Mouse (Mus musculus) erythroblast, embryonic 14.5 days (primary cell): ENCODE data around the gene Mrps18b. TPM values are rescaled to one million over a fixed set of nuclear protein-coding genes. Genes with fewer than 3 reads are reported as not detected.
A peak's percentile ranks its signal among the peaks of the same experiment; 100 is the strongest.

Experiments
- H3K27me3 ChIP-seq: 2 replicates; pipeline ENCODE4 v1.6.1; 2012; ENCODE audit warnings: inconsistent platforms; ENCODE audit not compliant: control insufficient read depth
- H3K36me3 ChIP-seq: 2 replicates; pipeline ENCODE4 v1.6.1; 2012; ENCODE audit warnings: mild to moderate bottlenecking, inconsistent platforms; ENCODE audit not compliant: control insufficient read depth
- H3K4me1 ChIP-seq: 2 replicates; pipeline ENCODE4 v1.6.1; 2012; ENCODE audit warnings: inconsistent platforms; ENCODE audit not compliant: control insufficient read depth
- H3K4me3 ChIP-seq: replicated peaks from 2 replicates; pipeline ENCODE3; 2012; ENCODE audit warnings: moderate library complexity, mild to moderate bottlenecking, inconsistent platforms
- H3K9me3 ChIP-seq: 2 replicates; pipeline ENCODE4 v1.6.1; 2012; ENCODE audit warnings: low read length, inconsistent platforms, mixed read lengths; ENCODE audit not compliant: control insufficient read depth
- GATA1 ChIP-seq: IDR thresholded peaks from 2 replicates; pipeline ENCODE4 v1.6.1; 2012; ENCODE audit warnings: low read length, inconsistent platforms, mixed read lengths
- TAL1 ChIP-seq: IDR thresholded peaks from 3 replicates; pipeline ENCODE4 v1.6.1; 2012; ENCODE audit warnings: low read length, inconsistent platforms, mixed read lengths
- polyA plus RNA-seq: library from polyadenylated mRNA; stranded (reverse); fragments of >175 nt; gene quantifications from 2 replicates; pipeline ENCODE4 v1.2.3, GENCODE M21; 2012

Mrps18b gene
- polyA plus RNA-seq, 1 experiment: 0.85 TPM

DNA sequence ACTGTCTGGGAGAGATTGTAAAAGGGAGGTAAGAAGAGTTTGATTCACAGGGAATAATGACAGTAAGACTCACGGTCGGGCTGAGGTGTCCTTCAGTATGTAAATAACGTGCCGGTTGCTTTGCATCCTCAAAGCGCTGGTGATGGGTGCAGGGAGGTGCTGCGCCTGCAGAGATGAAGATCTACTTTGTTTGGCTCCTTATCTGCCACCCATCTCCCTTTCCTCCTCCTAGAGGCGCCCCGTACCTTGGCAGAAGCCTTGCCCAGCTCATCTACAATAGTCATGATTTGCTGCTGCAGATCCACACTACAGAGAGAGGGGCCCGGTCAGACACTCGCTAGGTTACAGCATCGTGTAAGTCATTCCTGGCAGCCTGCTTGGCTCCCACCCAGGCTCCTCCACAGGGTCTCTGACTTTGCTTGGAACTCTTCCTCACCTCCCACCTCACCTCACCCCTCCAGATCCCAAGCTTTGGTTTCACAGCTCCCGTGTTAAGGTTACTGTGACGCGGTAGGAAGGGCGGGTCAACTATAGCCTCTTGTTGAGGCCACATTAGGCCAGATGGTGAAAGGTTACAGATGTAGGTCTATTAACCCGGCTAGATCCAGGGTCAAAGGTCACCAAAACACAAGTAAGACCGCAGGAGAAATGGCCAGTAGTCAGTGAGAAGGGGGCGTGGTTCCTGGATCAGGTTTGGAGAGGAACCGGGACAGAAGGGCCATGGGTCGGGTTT is 6.8 kb downstream of the Mrps18b start:
- no peaks in the 10 kb centered on the region for H3K9me3 ChIP-seq
- TF ChIP-seq GATA1 (no peak), TAL1 (no peak)
- peak overlapping the region; percentile 76 for H3K4me3 ChIP-seq
- H3K4me1 ChIP-seq: peaks cover 45% of the 10 kb centered on the region
- peaks cover 63% of the 10 kb centered on the region for H3K36me3 ChIP-seq
- no peaks in the 10 kb centered on the region for H3K27me3 ChIP-seq

DNA sequence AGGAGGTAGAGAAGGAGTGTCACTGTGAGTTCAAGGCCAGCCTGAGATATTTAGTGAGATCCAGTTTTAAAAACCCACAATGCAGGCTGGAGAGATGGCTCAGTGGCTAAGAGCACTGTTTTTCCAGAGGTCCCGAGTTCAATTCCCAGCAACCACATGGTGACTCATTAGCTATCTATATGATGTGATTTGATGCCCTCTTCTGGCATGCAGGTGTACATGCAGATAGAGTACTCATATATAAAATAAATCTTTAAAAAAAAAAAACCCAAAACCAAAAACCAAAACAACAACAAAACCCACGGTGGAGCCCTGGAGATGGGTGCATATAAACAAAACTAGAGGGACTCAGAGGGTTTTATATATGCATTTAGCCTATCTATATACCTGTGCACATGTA is 8.6 kb downstream of the Mrps18b start:
- no peak for TF ChIP-seq GATA1
- no peak for TF ChIP-seq TAL1
- Histone ChIP-seq H3K27me3 (no peaks in the 10 kb centered on the region), H3K4me1 (peaks cover 32% of the 10 kb centered on the region), H3K36me3 (peaks cover 57% of the 10 kb centered on the region), H3K9me3 (no peaks in the 10 kb centered on the region), H3K4me3 (no peak overlapping the region)

DNA sequence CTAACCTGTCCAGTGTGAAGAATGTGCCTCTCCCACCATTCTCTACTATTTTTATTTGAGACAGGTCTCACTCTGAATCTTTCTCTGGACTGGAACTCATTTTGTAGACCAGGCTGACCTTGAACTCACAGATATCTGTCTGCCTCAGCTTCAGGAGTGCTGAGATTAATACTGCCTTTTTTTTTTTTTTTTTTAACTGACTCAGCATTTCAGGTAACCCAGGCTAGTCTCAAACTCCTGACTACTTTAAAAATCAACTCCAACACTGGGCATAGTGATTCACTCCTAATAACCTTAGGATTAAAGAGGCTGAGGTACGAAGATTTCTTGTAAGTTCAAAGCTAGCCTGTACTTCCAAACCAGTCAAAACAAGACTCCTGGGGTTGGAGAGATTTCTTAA is 10.6 kb downstream of the Mrps18b start:
- Histone ChIP-seq H3K4me3 (no peak overlapping the region), H3K27me3 (no peaks in the 10 kb centered on the region), H3K9me3 (no peaks in the 10 kb centered on the region), H3K36me3 (peaks cover 40% of the 10 kb centered on the region), H3K4me1 (peaks cover 27% of the 10 kb centered on the region)
- TF ChIP-seq GATA1 (no peak), TAL1 (no peak)

DNA sequence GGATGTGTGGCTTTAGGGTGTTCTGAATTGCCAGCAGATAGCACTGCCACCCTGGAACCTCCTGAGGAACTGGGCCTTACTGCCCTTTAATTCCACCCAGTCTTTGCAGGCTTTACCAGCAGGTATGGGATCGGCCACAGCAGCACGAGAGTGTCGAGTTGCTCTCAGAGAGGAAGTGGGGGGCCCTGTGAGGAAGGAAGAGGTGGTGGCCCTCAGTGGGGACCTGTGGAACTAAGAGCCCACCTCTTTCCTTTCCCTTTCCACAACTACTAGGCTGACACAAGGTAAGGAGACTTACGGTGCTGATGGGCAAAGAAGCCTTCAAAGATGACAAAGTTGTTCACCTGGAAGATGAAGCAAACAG is 12.2 kb downstream of the Mrps18b start:
- Histone ChIP-seq H3K36me3 (peaks cover 38% of the 10 kb centered on the region), H3K9me3 (no peaks in the 10 kb centered on the region), H3K4me1 (peaks cover 21% of the 10 kb centered on the region), H3K4me3 (no peak overlapping the region), H3K27me3 (no peaks in the 10 kb centered on the region)
- TF ChIP-seq TAL1 (no peak), GATA1 (no peak)

DNA sequence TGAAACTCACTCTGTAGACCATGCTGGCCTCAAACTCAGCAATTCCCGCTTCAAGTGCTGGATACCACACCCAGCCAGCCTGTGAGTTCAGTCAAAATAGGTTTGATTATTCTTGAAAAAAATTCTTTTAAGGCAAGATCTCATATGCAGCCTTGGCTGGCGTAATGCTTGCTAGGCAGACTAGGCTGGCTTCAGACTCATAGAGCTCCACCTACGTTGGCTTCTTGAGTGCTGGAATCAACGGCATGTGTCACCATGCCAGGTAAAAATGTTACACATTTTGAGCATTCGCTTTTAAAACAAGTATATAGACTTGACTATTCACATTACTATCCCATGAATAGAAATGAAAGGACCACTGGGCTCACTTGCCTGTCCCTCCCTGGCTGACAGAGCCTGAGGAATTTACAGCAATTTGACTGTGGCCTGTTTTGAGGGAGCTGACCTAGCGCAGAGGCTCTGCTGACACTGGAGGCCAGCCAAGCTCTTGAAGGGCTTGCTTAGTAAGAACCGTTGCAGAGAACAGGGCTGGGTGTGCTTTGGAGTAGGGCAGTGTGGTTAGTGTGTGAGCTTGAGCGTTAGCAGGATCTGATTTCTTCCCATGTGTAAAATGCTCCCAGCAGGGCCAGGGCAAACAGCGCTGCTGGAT is 12.7 kb downstream of the Mrps18b start:
- TF ChIP-seq GATA1 (no peak), TAL1 (no peak)
- Histone ChIP-seq H3K9me3 (no peaks in the 10 kb centered on the region), H3K4me1 (peaks cover 18% of the 10 kb centered on the region)

DNA sequence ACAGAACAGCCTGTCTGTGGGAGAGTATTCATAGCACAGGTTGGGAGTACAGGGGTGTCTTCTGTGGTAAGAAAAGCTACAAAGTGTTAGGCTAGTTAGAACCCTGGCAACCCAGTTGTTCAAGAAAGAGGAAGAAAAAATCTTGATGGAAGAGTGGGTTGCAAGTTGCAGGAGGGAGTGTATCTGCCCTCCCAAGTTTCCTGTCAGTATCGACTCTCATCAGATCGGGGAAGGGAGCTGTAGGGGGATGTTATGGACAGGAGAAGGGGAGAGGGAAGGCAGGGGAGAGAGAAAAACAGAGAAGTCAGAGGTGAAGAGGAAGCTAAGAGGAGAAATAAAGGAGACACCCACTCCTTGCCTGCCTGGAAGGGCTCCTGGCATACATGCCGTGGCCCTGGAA is 15.6 kb downstream of the Mrps18b start:
- no peaks in the 10 kb centered on the region for H3K27me3 ChIP-seq
- TF ChIP-seq TAL1: no peak
- TF ChIP-seq GATA1: no peak
- H3K4me1 ChIP-seq: peaks cover 40% of the 10 kb centered on the region
- no peaks in the 10 kb centered on the region for H3K9me3 ChIP-seq
- peaks cover 25% of the 10 kb centered on the region for H3K36me3 ChIP-seq
- H3K4me3 ChIP-seq: no peak overlapping the region

More for the DNA sequence above, 12.7 kb downstream of the Mrps18b start:
- Histone ChIP-seq H3K4me3 (no peak overlapping the region), H3K27me3 (no peaks in the 10 kb centered on the region), H3K36me3 (peaks cover 36% of the 10 kb centered on the region)

DNA sequence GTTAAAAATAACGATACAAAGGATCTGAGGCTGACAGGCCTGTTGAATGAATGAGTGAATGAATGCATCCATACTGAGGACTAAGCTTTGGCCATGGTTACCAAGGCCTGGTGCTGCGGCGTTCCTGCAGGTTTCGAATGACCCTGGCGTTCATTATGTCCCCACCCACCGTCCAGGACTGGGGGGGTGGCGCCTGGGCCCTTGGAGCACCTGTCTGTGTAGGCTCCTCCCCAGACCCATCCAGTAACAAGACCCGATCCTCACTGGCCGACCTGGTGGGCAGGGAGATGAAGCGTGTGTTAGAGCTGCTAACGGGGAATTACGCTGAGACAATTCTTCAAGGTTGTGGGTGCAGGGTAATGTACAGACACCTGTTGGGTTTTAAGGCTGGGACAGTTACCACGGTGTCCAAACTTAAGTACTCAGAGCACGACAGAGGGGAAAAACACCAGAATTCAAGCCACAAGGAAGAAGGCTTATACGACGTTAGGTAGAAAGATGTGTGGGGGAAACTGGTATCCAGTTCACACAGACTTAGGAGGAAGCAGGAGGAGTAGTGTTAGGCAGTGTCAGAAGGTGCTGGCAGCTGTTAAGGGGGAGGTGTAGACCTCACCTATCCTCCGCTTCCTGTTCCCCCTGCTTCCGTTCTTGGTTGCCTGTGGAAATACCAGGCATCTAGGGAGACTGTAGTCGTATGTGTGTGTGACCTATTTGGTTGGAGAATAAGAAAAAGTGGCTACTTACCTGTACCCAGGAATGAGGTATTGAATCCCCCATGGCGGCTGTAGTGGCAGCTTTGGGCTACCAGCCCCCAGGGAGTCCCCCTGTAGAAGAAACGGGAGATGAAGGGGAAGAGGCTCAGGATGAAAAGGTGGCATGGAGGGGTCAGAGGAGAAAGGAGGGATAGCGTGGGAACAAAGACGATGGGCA is 18.3 kb downstream of the Mrps18b start:
- H3K4me1 ChIP-seq: peaks cover 43% of the 10 kb centered on the region
- H3K9me3 ChIP-seq: no peaks in the 10 kb centered on the region
- H3K36me3 ChIP-seq: peaks cover 32% of the 10 kb centered on the region
- peak overlapping the region; percentile 91 for H3K4me3 ChIP-seq
- no peak for TF ChIP-seq GATA1
- TF ChIP-seq TAL1: no peak
- no peaks in the 10 kb centered on the region for H3K27me3 ChIP-seq

DNA sequence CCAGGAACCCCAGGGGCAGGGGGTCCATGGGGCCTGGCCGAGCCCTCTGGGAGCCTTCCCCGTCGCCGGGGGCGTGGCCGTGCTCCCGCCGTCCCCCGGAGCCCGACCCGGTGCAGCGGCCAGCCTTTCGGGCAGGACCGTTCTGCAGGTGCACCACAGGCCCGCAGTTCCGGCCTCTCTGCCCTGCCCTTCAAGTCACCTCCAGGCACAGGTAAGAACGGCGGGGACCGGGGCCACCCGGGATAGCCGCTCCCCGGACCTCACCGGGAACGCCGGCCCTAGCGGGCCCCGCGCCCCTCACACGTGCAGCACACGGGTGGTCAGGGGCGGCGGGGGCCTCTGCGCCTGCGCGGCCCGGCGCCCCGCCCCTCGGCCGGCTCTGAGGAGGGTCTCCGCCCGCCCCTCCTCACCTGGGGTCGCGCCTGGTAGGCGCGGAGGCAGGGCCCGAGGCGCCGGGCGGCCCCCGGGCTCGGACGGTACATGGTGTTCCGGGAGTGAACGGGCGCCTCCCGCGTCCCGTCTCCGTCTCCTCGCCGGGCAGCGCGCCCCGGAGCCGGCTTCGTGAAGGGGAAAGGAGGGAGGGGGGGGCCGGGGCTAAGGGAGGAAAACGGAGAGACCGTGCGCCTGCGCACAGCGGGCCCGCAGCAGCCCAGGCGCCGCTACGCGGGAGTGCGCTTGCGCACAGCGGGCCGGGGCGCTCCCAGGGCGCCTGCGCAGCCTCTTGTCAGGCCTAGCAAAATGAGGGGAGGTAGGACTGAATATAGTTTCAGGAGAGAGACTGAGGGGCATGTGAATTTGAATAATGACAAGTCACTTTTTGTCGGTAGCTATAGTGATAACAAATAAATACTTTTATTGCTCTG is 19.2 kb downstream of the Mrps18b start, which contains the start of gene 2310061I04Rik:
2310061I04Rik (minus strand) TSS at position 651 of the 863 bp plus-strand sequence.
- Histone ChIP-seq H3K36me3 (peaks cover 37% of the 10 kb centered on the region), H3K9me3 (no peaks in the 10 kb centered on the region), H3K4me1 (peaks cover 43% of the 10 kb centered on the region), H3K27me3 (no peaks in the 10 kb centered on the region), H3K4me3 (peak within 1 kb of the TSS; percentile 91)
- TF ChIP-seq TAL1: no peak
- TF ChIP-seq GATA1: no peak
